Mouse (Mus musculus): ENCODE data around the gene Gm17949. TPM values are rescaled to one million over a fixed set of nuclear protein-coding genes. Genes with fewer than 3 reads are reported as not detected.

Gene Gm17949
- polyA plus RNA-seq (2014; fragmentation: Illumina TruSeq; extraction: RNeasy Lipid Tissue Mini Kit (QIAGEN cat#74804); ENCODE audit: low read depth, low replicate concordance): 1.6 TPM

GRCm38 (mm10) chr17:57011236-57012141 is at the start of gene Gm17949, which contains the start of gene Gtf2f1:
Gene Gm17949, plus strand, starts transcription at chr17:57011469.
Gene Gtf2f1, minus strand, starts transcription at chr17:57011288.

DNA sequence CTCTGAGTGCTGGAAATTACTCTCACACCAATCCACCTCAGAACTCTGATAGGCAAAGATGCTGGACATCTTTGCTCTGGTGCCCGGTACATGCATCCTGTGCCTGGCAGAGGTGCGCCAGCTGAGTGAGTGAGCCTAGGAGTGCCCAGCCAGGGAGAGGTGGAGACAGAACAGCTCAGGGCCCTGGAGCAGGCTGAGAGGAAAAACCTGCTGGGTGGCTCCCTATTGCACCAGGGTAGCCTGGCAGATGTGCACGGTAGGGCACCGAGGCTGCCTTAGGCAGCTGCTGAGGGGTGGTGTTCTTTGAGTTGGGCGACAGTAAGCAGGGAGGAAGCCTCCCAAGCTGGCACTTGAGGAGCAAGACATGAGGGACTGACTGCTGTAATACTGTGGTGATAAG is 29.3 kb upstream of the Gm17949 start, which contains the start of gene Acer1:
Gene Acer1, minus strand, starts transcription at position 114 of the 400 bp plus-strand sequence.

DNA sequence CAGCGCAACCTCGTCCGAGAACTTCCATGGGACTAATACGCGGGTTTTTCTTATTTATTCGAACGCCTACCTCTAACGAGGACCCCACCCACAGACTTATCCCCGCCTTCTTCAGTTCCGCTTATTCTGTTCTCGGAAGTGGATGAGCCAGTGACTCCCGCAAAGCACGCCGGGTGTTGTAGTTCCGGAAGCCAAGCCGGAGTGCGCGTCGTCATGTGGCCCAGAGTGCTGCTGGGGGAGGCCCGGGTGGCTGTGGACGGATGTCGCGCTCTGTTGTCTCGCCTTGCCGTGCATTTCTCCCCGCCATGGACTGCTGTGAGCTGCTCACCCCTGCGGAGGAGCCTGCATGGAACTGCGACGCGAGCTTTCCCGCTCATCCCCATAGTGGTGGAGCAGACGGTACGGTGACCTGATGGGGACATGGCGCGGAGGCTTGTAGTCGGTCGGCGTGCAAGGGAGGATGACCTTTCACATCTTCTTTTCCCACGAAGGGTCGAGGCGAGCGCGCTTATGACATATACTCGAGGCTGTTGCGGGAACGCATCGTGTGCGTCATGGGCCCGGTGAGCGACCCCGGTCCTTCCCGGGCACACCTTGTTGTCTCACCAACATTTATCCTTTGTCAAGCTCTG is 21.0 kb upstream of the Gm17949 start, which contains the start of gene Clpp:
Gene Clpp, plus strand, starts transcription at position 191 of the 632 bp plus-strand sequence.

GRCm38 (mm10) chr17:56997029-56997667 is 14.1 kb upstream of the Gm17949 start, which contains the start of gene Alkbh7:
Gene Alkbh7, plus strand, starts transcription at chr17:56997339.

GRCm38 (mm10) chr17:56999968-57000609 is 11.2 kb upstream of the Gm17949 start, which contains the start of gene Pspn:
Gene Pspn, minus strand, starts transcription at chr17:57000018.

DNA sequence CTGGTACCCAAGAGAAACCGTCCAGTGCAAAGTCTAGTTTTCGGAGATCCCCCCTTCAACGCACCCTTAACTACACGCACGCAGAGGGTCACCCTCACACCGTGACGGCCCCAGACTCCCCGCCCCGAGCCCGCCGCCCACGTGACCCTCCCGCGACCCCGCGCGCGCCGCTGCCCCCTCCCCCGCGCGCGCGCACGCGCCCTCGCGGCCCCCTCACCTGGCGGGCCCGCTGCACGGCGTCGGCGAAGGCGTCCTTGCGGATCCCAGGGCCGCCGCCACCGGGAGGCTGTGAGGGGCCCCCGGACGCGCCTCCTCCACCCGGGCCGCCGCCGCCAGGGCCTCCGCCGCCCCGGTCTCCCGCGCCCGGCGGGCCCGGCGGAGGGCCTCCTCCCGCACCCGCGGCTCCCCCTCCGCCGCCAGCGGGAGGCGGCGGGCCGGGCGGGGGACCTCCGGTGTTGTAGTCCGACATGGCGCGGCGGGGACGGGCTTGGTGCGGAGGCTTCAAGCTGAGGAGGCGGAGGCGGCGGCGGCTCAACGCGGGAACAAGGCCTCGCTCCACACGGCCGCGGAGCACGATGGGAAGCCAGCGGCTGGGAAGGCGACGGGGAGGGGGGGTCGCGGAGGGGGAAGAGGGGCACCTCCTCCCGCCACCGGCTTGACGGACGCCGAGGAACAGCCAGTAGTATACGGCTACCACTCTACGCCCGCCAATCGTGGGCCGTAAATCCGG is 19.8 kb downstream of the Gm17949 start, which contains the start of gene Khsrp:
Gene Khsrp, minus strand, starts transcription at position 592 of the 730 bp plus-strand sequence.

DNA sequence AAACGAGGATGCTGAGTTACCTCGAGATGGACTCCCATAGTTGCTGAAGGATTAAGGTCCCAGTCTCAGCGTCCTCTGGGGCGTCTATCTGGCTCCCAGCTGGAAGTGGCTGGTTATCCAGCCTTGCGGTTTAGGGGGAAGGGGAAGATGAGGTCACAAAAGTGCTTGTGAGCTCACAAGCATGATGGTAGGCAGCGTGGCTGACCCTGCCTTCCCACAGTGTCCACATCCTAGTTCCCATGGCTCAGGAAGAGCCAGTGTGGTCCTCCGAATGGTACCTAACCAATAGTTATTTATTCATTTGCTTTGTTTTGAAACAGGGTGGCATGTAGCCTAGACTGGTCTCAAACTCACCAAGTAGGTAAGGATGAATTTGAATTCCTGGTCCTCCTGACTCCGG is 30.3 kb downstream of the Gm17949 start, which contains the start of gene Slc25a41:
Gene Slc25a41, minus strand, starts transcription at position 101 of the 400 bp plus-strand sequence.

GRCm38 (mm10) chr17:57058891-57059485 is 47.7 kb downstream of the Gm17949 start, which contains the start of gene Crb3:
Gene Crb3, plus strand, starts transcription at chr17:57059105.

GRCm38 (mm10) chr17:57059486-57059977 is 48.3 kb downstream of the Gm17949 start, which contains the start of gene Slc25a23:
Gene Slc25a23, minus strand, starts transcription at chr17:57059863.

Other genes with a start within 250 kb of the Gm17949 start
- gene Dus3l, start 246.7 kb upstream of the Gm17949 start, polyA plus RNA-seq (2014; fragmentation: Illumina TruSeq; extraction: RNeasy Lipid Tissue Mini Kit (QIAGEN cat#74804); ENCODE audit: low read depth, low replicate concordance): 1.3 TPM
- not detected for gene Prr22, start 241.2 kb upstream of the Gm17949 start, polyA plus RNA-seq (2014; fragmentation: Illumina TruSeq; extraction: RNeasy Lipid Tissue Mini Kit (QIAGEN cat#74804); ENCODE audit: low read depth, low replicate concordance)
- gene Rfx2, start 180.5 kb upstream of the Gm17949 start, polyA plus RNA-seq (2014; fragmentation: Illumina TruSeq; extraction: RNeasy Lipid Tissue Mini Kit (QIAGEN cat#74804); ENCODE audit: low read depth, low replicate concordance): 13.6 TPM
- gene Acsbg2, start 137.0 kb upstream of the Gm17949 start, polyA plus RNA-seq (2014; fragmentation: Illumina TruSeq; extraction: RNeasy Lipid Tissue Mini Kit (QIAGEN cat#74804); ENCODE audit: low read depth, low replicate concordance): 42.7 TPM
- 44.1 TPM for gene 1700061G19Rik, start 136.0 kb upstream of the Gm17949 start, polyA plus RNA-seq (2014; fragmentation: Illumina TruSeq; extraction: RNeasy Lipid Tissue Mini Kit (QIAGEN cat#74804); ENCODE audit: low read depth, low replicate concordance)
- gene Mllt1, start 76.1 kb upstream of the Gm17949 start, polyA plus RNA-seq (2014; fragmentation: Illumina TruSeq; extraction: RNeasy Lipid Tissue Mini Kit (QIAGEN cat#74804); ENCODE audit: low read depth, low replicate concordance): 1.9 TPM
- gene Acer1, start 29.3 kb upstream of the Gm17949 start, polyA plus RNA-seq (2014; fragmentation: Illumina TruSeq; extraction: RNeasy Lipid Tissue Mini Kit (QIAGEN cat#74804); ENCODE audit: low read depth, low replicate concordance): not detected
- gene Clpp, start 21.2 kb upstream of the Gm17949 start, polyA plus RNA-seq (2014; fragmentation: Illumina TruSeq; extraction: RNeasy Lipid Tissue Mini Kit (QIAGEN cat#74804); ENCODE audit: low read depth, low replicate concordance): 0.98 TPM
- gene Alkbh7, start 14.1 kb upstream of the Gm17949 start, polyA plus RNA-seq (2014; fragmentation: Illumina TruSeq; extraction: RNeasy Lipid Tissue Mini Kit (QIAGEN cat#74804); ENCODE audit: low read depth, low replicate concordance): 2.4 TPM
- not detected for gene Pspn, start 11.5 kb upstream of the Gm17949 start, polyA plus RNA-seq (2014; fragmentation: Illumina TruSeq; extraction: RNeasy Lipid Tissue Mini Kit (QIAGEN cat#74804); ENCODE audit: low read depth, low replicate concordance)
- gene Gtf2f1, start 181 bp upstream of the Gm17949 start, polyA plus RNA-seq (2014; fragmentation: Illumina TruSeq; extraction: RNeasy Lipid Tissue Mini Kit (QIAGEN cat#74804); ENCODE audit: low read depth, low replicate concordance): 22.5 TPM
- gene Khsrp, start 20.1 kb downstream of the Gm17949 start, polyA plus RNA-seq (2014; fragmentation: Illumina TruSeq; extraction: RNeasy Lipid Tissue Mini Kit (QIAGEN cat#74804); ENCODE audit: low read depth, low replicate concordance): 6.2 TPM
- gene Slc25a41, start 30.2 kb downstream of the Gm17949 start, polyA plus RNA-seq (2014; fragmentation: Illumina TruSeq; extraction: RNeasy Lipid Tissue Mini Kit (QIAGEN cat#74804); ENCODE audit: low read depth, low replicate concordance): 3.7 TPM
- gene Crb3, start 47.6 kb downstream of the Gm17949 start, polyA plus RNA-seq (2014; fragmentation: Illumina TruSeq; extraction: RNeasy Lipid Tissue Mini Kit (QIAGEN cat#74804); ENCODE audit: low read depth, low replicate concordance): 0.41 TPM
- gene Slc25a23, start 48.4 kb downstream of the Gm17949 start, polyA plus RNA-seq (2014; fragmentation: Illumina TruSeq; extraction: RNeasy Lipid Tissue Mini Kit (QIAGEN cat#74804); ENCODE audit: low read depth, low replicate concordance): 2.7 TPM
- gene Dennd1c, start 67.0 kb downstream of the Gm17949 start, polyA plus RNA-seq (2014; fragmentation: Illumina TruSeq; extraction: RNeasy Lipid Tissue Mini Kit (QIAGEN cat#74804); ENCODE audit: low read depth, low replicate concordance): not detected
- not detected for gene Tubb4a, start 76.3 kb downstream of the Gm17949 start, polyA plus RNA-seq (2014; fragmentation: Illumina TruSeq; extraction: RNeasy Lipid Tissue Mini Kit (QIAGEN cat#74804); ENCODE audit: low read depth, low replicate concordance)
- gene Tnfsf9, start 93.9 kb downstream of the Gm17949 start, polyA plus RNA-seq (2014; fragmentation: Illumina TruSeq; extraction: RNeasy Lipid Tissue Mini Kit (QIAGEN cat#74804); ENCODE audit: low read depth, low replicate concordance): not detected
- gene Cd70, start 138.3 kb downstream of the Gm17949 start, polyA plus RNA-seq (2014; fragmentation: Illumina TruSeq; extraction: RNeasy Lipid Tissue Mini Kit (QIAGEN cat#74804); ENCODE audit: low read depth, low replicate concordance): not detected
- gene Tnfsf14, start 182.7 kb downstream of the Gm17949 start, polyA plus RNA-seq (2014; fragmentation: Illumina TruSeq; extraction: RNeasy Lipid Tissue Mini Kit (QIAGEN cat#74804); ENCODE audit: low read depth, low replicate concordance): not detected
- 10.5 TPM for gene C3, start 216.7 kb downstream of the Gm17949 start, polyA plus RNA-seq (2014; fragmentation: Illumina TruSeq; extraction: RNeasy Lipid Tissue Mini Kit (QIAGEN cat#74804); ENCODE audit: low read depth, low replicate concordance)
- 2.2 TPM for gene Gpr108, start 237.0 kb downstream of the Gm17949 start, polyA plus RNA-seq (2014; fragmentation: Illumina TruSeq; extraction: RNeasy Lipid Tissue Mini Kit (QIAGEN cat#74804); ENCODE audit: low read depth, low replicate concordance)
- gene Trip10, start 238.0 kb downstream of the Gm17949 start, polyA plus RNA-seq (2014; fragmentation: Illumina TruSeq; extraction: RNeasy Lipid Tissue Mini Kit (QIAGEN cat#74804); ENCODE audit: low read depth, low replicate concordance): 0.85 TPM